Mouse (Mus musculus) lung, embryonic 14.5 days (tissue): Measurements from ENCODE around the gene Mast3. TPM values are rescaled to one million over a fixed set of nuclear protein-coding genes. Genes with fewer than 3 reads are reported as not detected.

ENCODE experiments used
- ATAC-seq: fragments of 200-750 bp; cut with Nextera tagmentation; 2 replicates; pipeline ENCODE4 v1.8.0; 2017; ENCODE audit warnings: mild to moderate bottlenecking, moderate TSS enrichment, moderate library complexity; ENCODE audit not compliant: insufficient read depth
- DNase-seq: peaks from one replicate; pipeline ENCODE4 v3.0.0-alpha.2; 2015
- H3K27ac ChIP-seq: fragments of 300-500 bp; sonication (generic); 2 replicates; pipeline ENCODE4 v1.5.1; 2014; ENCODE audit warnings: low read depth, mild to moderate bottlenecking, moderate library complexity
- H3K27me3 ChIP-seq: fragments of 300-500 bp; sonication (generic); 2 replicates; pipeline ENCODE4 v1.6.1; 2014; ENCODE audit warnings: low read length, control low read depth; ENCODE audit not compliant: insufficient read depth
- H3K36me3 ChIP-seq: fragments of 300-500 bp; sonication (generic); 2 replicates; pipeline ENCODE4 v1.6.1; 2014; ENCODE audit warnings: control low read depth; ENCODE audit not compliant: insufficient read depth
- H3K4me1 ChIP-seq: fragments of 300-500 bp; sonication (generic); 2 replicates; pipeline ENCODE4 v1.6.1; 2014; ENCODE audit warnings: antibody characterized with exemption, control low read depth; ENCODE audit not compliant: insufficient read depth
- H3K4me2 ChIP-seq: fragments of 300-500 bp; sonication (generic); 2 replicates; pipeline ENCODE4 v1.6.1; 2014; ENCODE audit warnings: mild to moderate bottlenecking
- H3K4me3 ChIP-seq: fragments of 300-500 bp; sonication (generic); 2 replicates; pipeline ENCODE4 v1.5.1; 2014; ENCODE audit warnings: low read depth, low read length
- H3K9ac ChIP-seq: fragments of 300-500 bp; sonication (generic); 2 replicates; pipeline ENCODE4 v1.6.1; 2014
- H3K9me3 ChIP-seq: fragments of 300-500 bp; sonication (generic); 2 replicates; pipeline ENCODE4 v1.6.1; 2016; ENCODE audit warnings: low read depth, low read length, control low read depth
- CTCF ChIP-seq: IDR thresholded peaks from 2 replicates; pipeline ENCODE4 v1.5.1; 2016; ENCODE audit warnings: antibody characterized with exemption, low read depth
- WGBS: fragments of 180-500 bp; shearing (Covaris S2); extraction: QIAGEN DNeasy Blood & Tissue Kit; methylation state at CpG from one replicate; pipeline ENCODE4 v1.1.7; 2014; 5-methylcytosine and 5-hydroxymethylcytosine counted together
- polyA plus RNA-seq: library from polyadenylated mRNA; unstranded; fragments of >200 nt; fragmentation: Nextera tagmentation; extraction: Ambion mirVana; gene quantifications from 2 replicates; pipeline ENCODE4 v1.2.1, GENCODE M21; 2014

The Mast3 gene
- polyA plus RNA-seq, 1 experiment from 2014 or later = 18.0 TPM

DNA sequence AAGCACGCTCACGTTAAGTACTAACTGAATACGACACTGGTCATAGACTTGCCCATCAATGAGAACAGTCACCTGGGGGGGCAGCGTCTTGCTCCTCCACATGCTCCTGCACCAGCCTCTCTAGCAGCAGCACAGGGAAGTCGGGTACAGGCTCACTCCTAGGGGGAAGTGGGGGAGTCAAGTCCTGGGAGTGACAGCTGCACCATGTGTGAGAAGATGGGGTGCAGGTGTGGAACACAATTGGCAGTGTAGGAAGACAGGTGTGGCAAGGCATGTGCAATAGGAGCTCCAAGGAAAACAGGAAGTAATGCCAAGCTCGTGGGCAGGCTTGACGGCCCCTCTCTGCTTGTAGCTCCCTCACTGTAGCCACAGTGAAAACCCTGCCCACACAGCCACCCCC lies 33.6 kb downstream of the Mast3 start:
- no peak overlapping the region for H3K4me2 ChIP-seq
- peaks cover 11% of the 10 kb centered on the region for H3K4me1 ChIP-seq
- H3K36me3 ChIP-seq = peaks cover 72% of the 10 kb centered on the region
- H3K9ac ChIP-seq = no peak overlapping the region
- DNase-seq = no peak
- H3K9me3 ChIP-seq = no peaks in the 10 kb centered on the region
- WGBS = 81% methylated on average over 7 of the region's 7 CpGs
- no peak for ATAC-seq
- H3K4me3 ChIP-seq = no peak overlapping the region
- no peaks in the 10 kb centered on the region for H3K27me3 ChIP-seq
- no peak overlapping the region for H3K27ac ChIP-seq
- no peak for TF ChIP-seq CTCF

DNA sequence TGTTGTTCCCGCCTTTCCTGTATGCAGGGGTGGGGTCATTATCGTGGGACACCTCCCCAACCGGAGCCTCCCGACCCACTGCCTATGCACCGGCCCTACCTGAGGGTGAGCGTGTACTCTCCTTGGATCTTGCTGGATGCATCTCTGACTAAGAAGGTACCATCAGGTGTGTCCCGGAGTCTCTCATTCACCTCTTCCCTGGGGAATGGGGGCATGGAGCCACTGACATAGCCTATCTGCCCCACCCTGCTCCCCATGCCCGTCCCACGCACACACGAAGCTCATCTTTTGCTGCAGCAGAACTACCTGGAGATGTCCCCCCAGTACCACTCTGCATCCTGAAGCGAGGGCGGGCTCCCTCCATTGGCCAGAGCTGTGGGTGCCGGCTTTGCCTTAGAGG lies 34.1 kb downstream of the Mast3 start:
- Histone ChIP-seq H3K27ac (no peak overlapping the region), H3K4me1 (peaks cover 11% of the 10 kb centered on the region)
- 85% methylated on average over 13 of the region's 13 CpGs for WGBS

DNA sequence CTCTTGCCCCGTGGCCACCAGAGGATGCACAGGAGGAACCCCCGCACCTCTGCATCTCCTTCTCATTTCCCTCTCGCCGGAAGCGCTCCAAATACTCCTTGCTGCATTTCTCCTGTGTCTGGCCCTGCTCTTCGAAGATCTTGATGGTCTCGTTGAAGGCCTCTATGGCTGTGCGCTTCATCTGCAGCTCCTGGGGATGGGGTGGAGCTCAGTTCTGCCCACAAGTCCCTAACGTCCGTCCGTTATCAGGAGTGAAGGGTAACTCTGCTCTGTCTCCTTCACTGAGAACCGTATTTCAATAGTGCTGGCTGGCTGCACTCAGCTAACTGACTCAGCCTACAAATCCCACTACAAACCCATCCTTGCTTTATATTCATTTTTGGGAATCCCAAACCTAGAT lies 35.0 kb downstream of the Mast3 start:
- Histone ChIP-seq H3K4me1 (0 out of 2 replicates have a peak, but pooled peaks cover 3% of the 10 kb centered on the region), H3K27ac (no peak overlapping the region), H3K36me3 (peaks cover 70% of the 10 kb centered on the region), H3K9me3 (no peaks in the 10 kb centered on the region), H3K27me3 (no peaks in the 10 kb centered on the region), H3K9ac (no peak overlapping the region), H3K4me3 (no peak overlapping the region), H3K4me2 (no peak overlapping the region)
- ATAC-seq (no peak), DNase-seq (no peak)
- WGBS = 67% methylated on average over 12 of the region's 12 CpGs
- TF ChIP-seq CTCF = no peak

More for the DNA sequence above, 34.1 kb downstream of the Mast3 start:
- no peak for DNase-seq
- Histone ChIP-seq H3K9ac (no peak overlapping the region), H3K4me3 (no peak overlapping the region), H3K4me2 (no peak overlapping the region), H3K27me3 (no peaks in the 10 kb centered on the region), H3K9me3 (no peaks in the 10 kb centered on the region), H3K36me3 (peaks cover 72% of the 10 kb centered on the region)
- no peak for ATAC-seq
- no peak for TF ChIP-seq CTCF

DNA sequence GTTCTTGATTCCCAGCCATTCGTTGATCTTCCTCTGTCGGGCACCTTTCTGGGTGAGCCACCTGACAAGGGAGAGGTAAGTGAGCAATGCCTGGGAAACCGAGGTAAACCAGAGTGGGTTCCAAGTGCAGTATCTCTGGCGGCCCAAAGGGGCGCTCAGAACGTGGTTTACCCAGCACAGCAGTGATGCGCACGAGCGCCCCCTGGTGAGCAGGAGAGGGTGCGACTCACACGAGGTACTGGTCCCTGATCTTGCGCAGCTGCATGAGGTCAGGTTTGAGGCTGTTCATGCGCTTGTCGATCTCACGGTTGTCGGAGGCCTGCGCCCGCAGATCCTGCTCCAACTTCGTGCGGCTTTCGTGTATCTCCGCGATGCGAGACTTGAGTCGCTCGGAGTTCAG lies 35.5 kb downstream of the Mast3 start:
- no peak overlapping the region for H3K4me3 ChIP-seq
- H3K4me1 ChIP-seq = no peaks in the 10 kb centered on the region
- H3K36me3 ChIP-seq = peaks cover 65% of the 10 kb centered on the region
- H3K27me3 ChIP-seq = no peaks in the 10 kb centered on the region
- H3K9me3 ChIP-seq = no peaks in the 10 kb centered on the region
- no peak overlapping the region for H3K9ac ChIP-seq
- peak; percentile 98 for DNase-seq
- peak; percentile 100 for TF ChIP-seq CTCF
- peak; percentile 39 for ATAC-seq
- no peak overlapping the region for H3K27ac ChIP-seq
- 4% methylated on average over 26 of the region's 26 CpGs for WGBS
- no peak overlapping the region for H3K4me2 ChIP-seq

DNA sequence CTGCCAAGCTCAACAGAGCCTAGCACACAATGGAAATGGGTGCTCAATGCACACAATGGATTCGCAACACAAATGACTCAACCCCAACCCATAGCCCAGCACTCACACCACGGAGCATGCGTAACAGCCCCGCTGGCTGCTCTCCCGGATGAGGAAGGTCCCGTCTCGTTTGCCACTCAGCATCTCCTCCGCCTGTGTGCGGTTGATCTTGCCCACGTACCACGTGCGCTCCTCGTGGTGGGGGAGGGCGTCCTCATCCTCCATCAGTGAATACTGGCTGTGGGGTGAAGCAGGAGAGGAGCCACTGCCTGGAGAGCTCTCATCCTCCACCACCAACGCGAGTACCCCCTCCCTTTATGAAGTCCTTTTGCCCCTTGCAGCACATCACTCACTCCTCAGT lies 35.9 kb downstream of the Mast3 start:
- DNase-seq (no peak), ATAC-seq (no peak)
- TF ChIP-seq CTCF = no peak
- Histone ChIP-seq H3K4me1 (no peaks in the 10 kb centered on the region), H3K27me3 (no peaks in the 10 kb centered on the region), H3K4me3 (no peak overlapping the region), H3K27ac (no peak overlapping the region), H3K4me2 (no peak overlapping the region), H3K9ac (no peak overlapping the region), H3K36me3 (peaks cover 61% of the 10 kb centered on the region), H3K9me3 (no peaks in the 10 kb centered on the region)
- WGBS = 79% methylated on average over 16 of the region's 16 CpGs

DNA sequence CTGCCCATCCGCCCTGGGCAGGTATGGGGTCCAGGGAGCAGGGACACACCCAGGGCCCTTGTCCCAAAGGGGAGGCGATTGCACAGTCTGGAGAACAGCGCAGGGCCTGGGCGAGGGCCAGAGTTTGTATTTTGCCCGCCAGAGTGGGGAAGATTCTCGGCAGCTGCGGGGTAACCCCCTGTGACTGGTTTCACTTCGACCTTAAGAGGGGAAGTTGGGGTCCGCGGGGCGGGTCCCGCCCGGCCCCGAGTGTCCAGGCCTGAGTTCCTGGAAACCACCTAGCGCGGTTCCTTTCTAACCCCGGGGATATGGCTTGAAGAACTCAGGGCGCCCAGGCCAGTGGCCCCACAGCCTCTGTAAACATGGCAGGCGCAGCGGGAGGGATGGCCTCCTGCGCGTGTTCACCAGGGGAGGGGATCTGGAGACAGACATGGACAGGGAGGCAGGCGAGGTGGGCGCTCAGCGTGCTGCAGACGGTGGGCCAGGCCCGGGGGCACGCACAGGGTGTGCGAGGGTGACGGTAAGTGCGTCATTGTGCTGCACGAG lies 36.5 kb downstream of the Mast3 start:
- Histone ChIP-seq H3K36me3 (peaks cover 54% of the 10 kb centered on the region), H3K4me3 (no peak overlapping the region), H3K4me1 (no peaks in the 10 kb centered on the region), H3K27ac (no peak overlapping the region), H3K9me3 (no peaks in the 10 kb centered on the region), H3K4me2 (no peak overlapping the region), H3K27me3 (no peaks in the 10 kb centered on the region), H3K9ac (no peak overlapping the region)
- WGBS = 92% methylated on average over 32 of the region's 32 CpGs
- ATAC-seq (no peak), DNase-seq (no peak)
- no peak for TF ChIP-seq CTCF

DNA sequence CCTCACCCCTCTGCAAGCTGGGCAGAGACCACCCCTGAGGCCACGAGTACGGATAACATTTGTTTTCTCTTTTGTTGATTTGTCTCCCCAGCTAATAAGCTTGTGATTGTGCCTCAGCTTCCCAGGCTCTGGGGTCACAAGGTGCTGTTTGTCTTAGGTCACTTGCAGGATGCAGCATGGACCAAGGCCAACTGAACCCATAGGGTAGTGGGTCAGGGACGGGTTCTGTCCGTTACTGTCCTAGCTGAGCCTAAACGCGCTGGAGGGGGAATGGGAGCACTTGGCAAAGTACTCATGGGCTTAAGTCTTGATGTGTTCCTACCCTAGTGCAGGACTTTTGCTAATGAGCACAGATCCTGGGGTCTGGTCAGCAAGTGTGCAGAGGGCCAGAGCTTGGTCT lies 37.4 kb downstream of the Mast3 start:
- Histone ChIP-seq H3K27me3 (no peaks in the 10 kb centered on the region), H3K27ac (no peak overlapping the region), H3K4me3 (no peak overlapping the region), H3K4me2 (no peak overlapping the region), H3K9ac (no peak overlapping the region), H3K9me3 (no peaks in the 10 kb centered on the region), H3K36me3 (peaks cover 52% of the 10 kb centered on the region), H3K4me1 (no peaks in the 10 kb centered on the region)
- no peak for TF ChIP-seq CTCF
- 75% methylated on average over 6 of the region's 6 CpGs for WGBS
- DNase-seq (no peak), ATAC-seq (no peak)
